Comparison of ENCODE assay signal across 22 mouse cellular contexts in genomic region chr12:116586167-116586566, GRCm38 (mm10).
DNase-seq lines count a peak whose midpoint lies in the region; ATAC-seq and TF ChIP-seq lines count a peak whose summit lies in the region.
"Had no signal": no experiment of that assay in that cellular context is flagged by ENCODE, and none has a peak within 500 bp of the region (broad histone marks: within the 10 kb centered on the region; RNA-seq: fewer than 3 reads in every experiment).

No protein-coding gene starts in this region.

- no peaks in the 10 kb centered on the region for H3K9me3 ChIP-seq in intestine, embryonic 16.5 days (ENCODE audit: control insufficient read depth, low read length)
- no peaks in the 10 kb centered on the region for H3K9me3 ChIP-seq in intestine, postnatal 0 days (ENCODE audit: control insufficient read depth)
- no peaks in the 10 kb centered on the region for H3K9me3 ChIP-seq in limb, embryonic 10.5 days (replicated peaks)
- H3K9me3 ChIP-seq in stomach, embryonic 16.5 days (replicated peaks; ENCODE audit: control insufficient read depth, low read length) = no peaks in the 10 kb centered on the region
- H3K9me3 ChIP-seq: embryonic facial prominence, embryonic 10.5 days; forebrain, embryonic 13.5 days; heart, embryonic 15.5 days had no signal

- no peak overlapping the region for H3K4me3 ChIP-seq in intestine, embryonic 16.5 days (ENCODE audit: low read length)
- H3K4me3 ChIP-seq in intestine, postnatal 0 days (ENCODE audit: low read depth, low read length) = no peak overlapping the region
- H3K4me3 ChIP-seq in limb, embryonic 10.5 days = no peak overlapping the region
- no peak overlapping the region for H3K4me3 ChIP-seq in stomach, embryonic 16.5 days (replicated peaks; ENCODE audit: low read length)
- H3K4me3 ChIP-seq: embryonic facial prominence, embryonic 10.5 days; forebrain, embryonic 13.5 days; heart, adult 2 months; heart, embryonic 15.5 days had no signal

- H3K9ac ChIP-seq in intestine, embryonic 16.5 days (ENCODE audit: low read depth, low read length) = no peak overlapping the region
- H3K9ac ChIP-seq in intestine, postnatal 0 days (ENCODE audit: low read depth, low read length) = no peak overlapping the region
- H3K9ac ChIP-seq in stomach, embryonic 16.5 days (ENCODE audit: low read length) = no peak overlapping the region
- H3K9ac ChIP-seq: forebrain, embryonic 13.5 days; forebrain, postnatal 0 days; heart, embryonic 15.5 days had no signal

- ATAC-seq in intestine, embryonic 16.5 days = 0 out of 2 replicates have a peak, but pooled peaks have one; percentile 41
- ATAC-seq in intestine, postnatal 0 days = no peak
- peak; percentile 75; the same call in 1 of the 2 replicates for ATAC-seq in stomach, embryonic 16.5 days (ENCODE audit: insufficient read depth, low FRiP score)
- ATAC-seq: CD4-positive, CD25-positive, alpha-beta regulatory T cell, adult 4 months; forebrain, embryonic 13.5 days; forebrain, postnatal 0 days had no signal

- H3K4me2 ChIP-seq in intestine, embryonic 16.5 days (ENCODE audit: low read depth, low read length) = no peak overlapping the region
- no peak overlapping the region for H3K4me2 ChIP-seq in intestine, postnatal 0 days (replicated peaks; ENCODE audit: low read depth)
- H3K4me2 ChIP-seq in stomach, embryonic 16.5 days (ENCODE audit: low read depth, low read length) = no peak overlapping the region
- H3K4me2 ChIP-seq: forebrain, embryonic 13.5 days; heart, embryonic 11.5 days; heart, embryonic 15.5 days had no signal

- H3K27ac ChIP-seq in intestine, embryonic 16.5 days (ENCODE audit: low read length) = no peak overlapping the region
- no peak overlapping the region for H3K27ac ChIP-seq in intestine, postnatal 0 days (ENCODE audit: low read depth, low read length)
- H3K27ac ChIP-seq in limb, embryonic 10.5 days = peak overlapping the region; percentile 66; the same call in 1 of the 2 replicates
- peak overlapping the region; percentile 40 for H3K27ac ChIP-seq in stomach, embryonic 16.5 days (ENCODE audit: low read length)
- H3K27ac ChIP-seq: embryonic facial prominence, embryonic 10.5 days; forebrain, embryonic 13.5 days; heart, adult 2 months; heart, embryonic 15.5 days had no signal

- no peaks in the 10 kb centered on the region for H3K27me3 ChIP-seq in intestine, embryonic 16.5 days (replicated peaks; ENCODE audit: control insufficient read depth, insufficient read depth, low read length)
- no peaks in the 10 kb centered on the region for H3K27me3 ChIP-seq in intestine, postnatal 0 days (replicated peaks; ENCODE audit: control insufficient read depth, insufficient read depth, low read length)
- H3K27me3 ChIP-seq in limb, embryonic 10.5 days (ENCODE audit: low read depth, poor library complexity, severe bottlenecking) = no peaks in the 10 kb centered on the region
- no peaks in the 10 kb centered on the region for H3K27me3 ChIP-seq in stomach, embryonic 16.5 days (ENCODE audit: control insufficient read depth, insufficient read depth, low read length)
- H3K27me3 ChIP-seq: forebrain, embryonic 13.5 days; heart, embryonic 15.5 days had no signal

- no peak for DNase-seq in limb, embryonic 10.5 days (ENCODE audit: low spot score)
- peak; percentile 25 for DNase-seq in lung, postnatal 25 days (ENCODE audit: low spot score)
- no peak for DNase-seq in cerebellum, postnatal 10 days
- no peak for DNase-seq in thymus, postnatal 36 days
- DNase-seq: adrenal gland, postnatal 10 days; B cell, adult 2 months; cerebellum, adult 11 months; cerebellum, adult 8-10 months; cerebellum, postnatal 36 days; forebrain, postnatal 0 days; gastrocnemius, postnatal 14 days; heart, adult 2 months; heart, postnatal 14 days had no signal

- H3K4me1 ChIP-seq in intestine, embryonic 16.5 days (ENCODE audit: control insufficient read depth, insufficient read depth, low read length) = peaks cover 4% of the 10 kb centered on the region; the same call in 1 of the 2 replicates
- H3K4me1 ChIP-seq in intestine, postnatal 0 days (replicated peaks; ENCODE audit: control insufficient read depth, insufficient read depth, low read length) = no peaks in the 10 kb centered on the region
- H3K4me1 ChIP-seq in limb, embryonic 10.5 days = peaks cover 25% of the 10 kb centered on the region
- H3K4me1 ChIP-seq in stomach, embryonic 16.5 days (ENCODE audit: control insufficient read depth, insufficient read depth, low read length) = peaks cover 18% of the 10 kb centered on the region
- H3K4me1 ChIP-seq: heart, embryonic 15.5 days had no signal

- H3K36me3 ChIP-seq in intestine, embryonic 16.5 days (ENCODE audit: control insufficient read depth, insufficient read depth, low read length) = no peaks in the 10 kb centered on the region
- no peaks in the 10 kb centered on the region for H3K36me3 ChIP-seq in intestine, postnatal 0 days (ENCODE audit: control insufficient read depth, insufficient read depth)
- no peaks in the 10 kb centered on the region for H3K36me3 ChIP-seq in limb, embryonic 10.5 days
- H3K36me3 ChIP-seq in stomach, embryonic 16.5 days (ENCODE audit: control insufficient read depth, insufficient read depth, low read length) = no peaks in the 10 kb centered on the region
- H3K36me3 ChIP-seq: embryonic facial prominence, embryonic 10.5 days; G1E; heart, embryonic 15.5 days had no signal

- no peak for TF ChIP-seq CTCF in intestine, postnatal 0 days (IDR thresholded peaks at IDR 0.05; ENCODE audit: low read depth)

- WGBS in intestine, embryonic 16.5 days = 53% methylated on average over 2 of the region's 2 CpGs
- 59% methylated on average over 2 of the region's 2 CpGs for WGBS in intestine, postnatal 0 days
- 76% methylated on average over 2 of the region's 2 CpGs for WGBS in limb, embryonic 10.5 days
- 50% methylated on average over 2 of the region's 2 CpGs for WGBS in stomach, embryonic 16.5 days

Comparison
In these comparisons a context has a peak if more than half of its experiments do, and no peak if none do; other contexts are left out.
1. H3K27ac ChIP-seq: peak in limb, embryonic 10.5 days (single experiment) and stomach, embryonic 16.5 days (single experiment); none in intestine, embryonic 16.5 days (single experiment) and intestine, postnatal 0 days (single experiment).